Mouse (Mus musculus) left cerebral cortex, adult 9 months (tissue): ENCODE measurements around the gene Gng12.

Source experiments
- DNase-seq, 2 experiments: peaks; one replicate each; pipeline ENCODE4 v3.0.0; 2022; ENCODE audit warnings: low spot score in 2 of 2

The Gng12 gene

GRCm38 (mm10) chr6:66917032-66917431 is 20.8 kb downstream of the Gng12 start:
- no peak for DNase-seq

- DNase-seq: no peak
Measured at GRCm38 (mm10) chr6:66920786-66921185, 24.6 kb downstream of the Gng12 start.

GRCm38 (mm10) chr6:66921755-66922154 is 25.6 kb downstream of the Gng12 start:
- DNase-seq: no peak

GRCm38 (mm10) chr6:66922501-66922900 is 26.3 kb downstream of the Gng12 start:
- DNase-seq: no peak

- no peak for DNase-seq
Measured at GRCm38 (mm10) chr6:66923851-66924250, 27.7 kb downstream of the Gng12 start.

GRCm38 (mm10) chr6:66924315-66924965 is 28.2 kb downstream of the Gng12 start:
- no peak for DNase-seq

- DNase-seq: no peak
Measured at GRCm38 (mm10) chr6:66926269-66926668, 30.1 kb downstream of the Gng12 start.

- no peak for DNase-seq
Measured at GRCm38 (mm10) chr6:66928972-66929645, 32.9 kb downstream of the Gng12 start.

- no peak for DNase-seq
Measured at GRCm38 (mm10) chr6:66929694-66930093, 33.5 kb downstream of the Gng12 start.

- DNase-seq: peak; percentile 4 to 17
Measured at GRCm38 (mm10) chr6:66932206-66932819, 36.1 kb downstream of the Gng12 start.

- no peak for DNase-seq
Measured at GRCm38 (mm10) chr6:66940656-66941235, 44.5 kb downstream of the Gng12 start.

GRCm38 (mm10) chr6:66941792-66942191 is 45.6 kb downstream of the Gng12 start:
- DNase-seq: no peak

GRCm38 (mm10) chr6:66942826-66943225 is 46.6 kb downstream of the Gng12 start:
- DNase-seq: no peak

GRCm38 (mm10) chr6:66943367-66944189 is 47.4 kb downstream of the Gng12 start:
- DNase-seq: no peak

GRCm38 (mm10) chr6:66944190-66945003 is 48.2 kb downstream of the Gng12 start:
- DNase-seq: no peak

GRCm38 (mm10) chr6:66945004-66945356 is 48.8 kb downstream of the Gng12 start:
- DNase-seq: no peak

- DNase-seq: no peak
Measured at GRCm38 (mm10) chr6:66948111-66948510, 51.9 kb downstream of the Gng12 start.

- DNase-seq: no peak
Measured at GRCm38 (mm10) chr6:66948848-66949247, 52.7 kb downstream of the Gng12 start.

- no peak for DNase-seq
Measured at GRCm38 (mm10) chr6:66951726-66952418, 55.7 kb downstream of the Gng12 start.

GRCm38 (mm10) chr6:66953951-66954519 is 57.8 kb downstream of the Gng12 start:
- no peak for DNase-seq
